Mouse (Mus musculus) mammary gland, adult 2 months (tissue): ENCODE data around the gene Hadhb. TPM values are rescaled to one million over a fixed set of nuclear protein-coding genes. Genes with fewer than 3 reads are reported as not detected.

Source experiments
- polyA plus RNA-seq: library from polyadenylated mRNA; depleted of rRNA; stranded (reverse); fragments of >200 nt; gene quantifications from 2 replicates; pipeline ENCODE4 v1.2.3, GENCODE M21; 2012; ENCODE audit warnings: low replicate concordance; rRNA removed

Gene Hadhb
- 150 and 338 TPM in 2 replicates for polyA plus RNA-seq

DNA sequence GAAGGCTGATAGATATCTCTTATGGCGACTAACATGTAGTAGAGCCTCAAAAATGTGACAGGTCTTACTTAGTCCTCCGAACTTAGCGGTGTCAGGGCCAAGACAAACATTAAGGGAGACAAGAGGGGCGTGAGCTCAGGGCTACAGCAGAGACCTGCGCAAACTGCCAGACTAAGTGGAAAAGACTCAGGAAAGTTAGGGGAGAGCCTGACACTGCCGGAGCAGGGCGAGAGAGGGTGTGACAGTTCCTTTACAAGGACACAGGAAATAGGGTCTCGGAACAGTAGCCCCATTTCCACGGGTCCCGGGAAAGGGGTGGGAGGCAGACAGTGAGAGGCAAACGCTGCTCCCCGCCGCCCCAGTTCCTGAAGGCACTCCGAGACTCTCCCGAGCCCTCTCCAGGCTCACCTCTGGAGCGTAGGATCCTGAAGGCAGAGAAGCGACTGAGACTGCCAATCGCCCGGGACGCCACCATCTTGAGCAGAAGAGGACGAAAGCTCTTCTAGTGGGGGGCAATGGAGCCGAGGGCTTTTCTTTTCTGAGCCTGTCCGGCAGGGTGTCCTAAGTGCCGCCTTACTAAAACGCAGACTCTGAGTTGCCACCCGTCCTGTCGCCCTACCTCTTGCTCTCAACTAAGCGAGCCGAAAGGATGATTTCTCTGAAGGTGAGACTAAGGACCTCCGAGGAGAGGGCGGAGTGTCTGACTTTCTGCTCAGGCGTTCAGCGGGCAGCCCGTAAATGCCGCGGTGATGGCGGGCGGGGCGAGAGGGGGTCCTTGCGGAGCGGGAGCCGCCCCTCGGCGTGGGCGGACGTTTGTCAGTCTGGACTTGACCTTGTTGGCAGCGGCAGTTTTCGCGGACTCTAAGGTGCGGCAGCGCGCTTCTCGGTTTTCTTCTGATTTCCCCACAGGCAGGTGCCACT, at the start of gene Hadhb, which contains the start of gene Hadha:
Gene Hadhb (plus strand): TSS at position 775 of the 921 bp plus-strand sequence.
Gene Hadha (minus strand): TSS at position 689 of the 921 bp plus-strand sequence.

DNA sequence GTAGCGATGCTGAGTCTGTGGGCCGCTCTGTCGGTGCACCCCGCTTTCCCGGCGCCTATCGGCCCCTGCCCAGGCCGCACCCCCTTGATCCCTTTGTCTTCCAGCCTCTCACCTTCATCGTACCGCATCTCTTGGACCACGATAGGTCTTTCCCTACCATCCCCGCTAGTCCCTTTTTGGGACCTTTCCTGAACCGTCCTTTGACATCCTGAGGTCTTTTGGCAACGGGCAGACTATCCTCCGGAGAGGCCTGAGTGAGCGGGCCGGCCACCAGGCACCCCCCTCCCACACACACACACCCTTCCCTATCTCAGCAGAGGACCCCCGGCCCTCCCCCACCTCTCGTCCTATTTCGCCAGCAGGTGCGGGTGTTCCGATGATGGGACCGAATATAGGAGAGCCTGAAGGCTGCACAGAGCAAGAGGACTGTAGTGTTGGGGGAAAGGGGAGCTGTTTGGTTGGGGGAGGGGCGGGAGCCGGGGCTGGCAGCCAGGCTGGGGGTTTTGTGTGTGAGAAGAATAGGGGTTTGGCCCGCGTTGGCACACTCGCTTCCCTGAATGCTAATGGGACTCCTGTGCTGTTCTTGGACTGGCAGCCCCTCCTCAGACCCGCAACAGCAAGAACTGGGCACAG, 49.3 kb upstream of the Hadhb start, which contains the start of gene 3110082J24Rik:
Gene 3110082J24Rik (minus strand): TSS at position 419 of the 633 bp plus-strand sequence.

DNA sequence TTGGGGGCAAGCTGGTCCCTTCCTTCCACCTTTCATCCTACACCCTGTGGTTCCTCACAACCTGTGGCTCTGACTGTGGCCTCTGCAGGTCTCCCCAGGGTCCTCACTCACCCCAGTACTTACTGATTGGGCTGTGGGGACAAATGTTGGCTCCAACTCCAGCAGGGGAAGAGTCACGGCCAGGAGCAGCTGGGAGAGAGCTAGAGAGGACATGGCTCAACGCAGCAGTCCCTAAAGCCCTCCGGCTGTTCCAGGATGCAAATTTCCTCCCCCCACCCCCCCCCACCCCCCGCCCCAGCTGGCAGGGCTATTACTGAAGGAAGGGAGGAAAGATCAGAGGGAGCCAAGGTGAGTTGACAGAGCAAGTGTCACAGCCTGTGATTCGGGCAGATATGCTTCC, 50.4 kb downstream of the Hadhb start, which contains the start of gene Adgrf3:
Gene Adgrf3 (minus strand): TSS at position 230 of the 400 bp plus-strand sequence.

GRCm38 (mm10) chr5:30232271-30232971, 77.4 kb downstream of the Hadhb start, which contains the start of gene Selenoi:
Gene Selenoi, plus strand, starts transcription at chr5:30232581.

Other genes with a start within 250 kb of the Hadhb start
- gene Il6, start 142.1 kb upstream of the Hadhb start, polyA plus RNA-seq, result 0.09 TPM in 1 of 2 replicates, not detected in the other
- gene Tyms, start 81.6 kb upstream of the Hadhb start, polyA plus RNA-seq, result 15.2 and 16.6 TPM in 2 replicates
- gene Garem2, start 50.1 kb upstream of the Hadhb start, polyA plus RNA-seq, result 0.05 and 0.06 TPM in 2 replicates
- not detected in 2 replicates for gene 3110082J24Rik, start 49.2 kb upstream of the Hadhb start, polyA plus RNA-seq
- 76.5 and 139 TPM in 2 replicates for gene Hadha, start 86 bp upstream of the Hadhb start, polyA plus RNA-seq
- 0.06 and 0.08 TPM in 2 replicates for gene Adgrf3, start 50.5 kb downstream of the Hadhb start, polyA plus RNA-seq
- gene Selenoi, start 77.3 kb downstream of the Hadhb start, polyA plus RNA-seq, result 21.5 and 29.9 TPM in 2 replicates
- 0.05 and 0.07 TPM in 2 replicates for gene Drc1, start 126.1 kb downstream of the Hadhb start, polyA plus RNA-seq